Mouse (Mus musculus): ENCODE results near the gene Prrx1.

Prrx1 gene

DNA sequence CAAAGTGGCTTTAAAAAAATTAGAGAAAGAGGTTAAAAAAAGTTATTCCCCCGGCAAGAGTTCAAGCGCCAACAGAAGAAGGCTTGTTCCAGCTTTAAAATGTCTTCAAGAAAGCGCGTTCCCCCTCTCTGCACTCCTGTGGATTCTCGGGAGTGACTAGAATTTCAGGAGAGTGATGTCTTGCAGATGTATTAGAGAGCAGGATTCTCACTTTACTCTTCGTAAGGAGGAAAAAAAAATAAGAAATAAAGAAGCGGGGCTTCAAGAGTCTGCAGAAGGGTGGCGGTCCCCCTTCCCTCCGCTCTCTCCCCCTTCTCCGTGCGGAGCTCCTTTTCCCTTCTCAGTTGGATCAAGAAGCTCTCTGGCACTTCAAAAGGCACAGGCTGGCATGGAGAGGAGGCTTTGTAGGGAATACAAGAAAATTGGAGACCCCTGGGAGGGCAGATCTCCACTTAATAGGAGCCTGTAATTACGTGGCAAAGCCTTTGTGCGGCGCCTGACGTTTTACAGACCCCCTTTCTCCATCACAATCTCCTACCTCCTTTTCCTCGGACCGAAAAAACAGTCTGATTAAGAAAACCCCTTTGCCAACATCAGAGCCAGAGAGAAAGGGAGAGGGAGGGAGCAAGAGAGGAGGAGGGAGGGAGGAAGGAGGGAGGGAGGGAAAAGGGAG is at the start of gene Prrx1:
Gene Prrx1, minus strand, starts transcription at position 610 of the 673 bp plus-strand sequence.
- DNase-seq (ENCODE audit: low read depth, low spot score), result no peak

DNA sequence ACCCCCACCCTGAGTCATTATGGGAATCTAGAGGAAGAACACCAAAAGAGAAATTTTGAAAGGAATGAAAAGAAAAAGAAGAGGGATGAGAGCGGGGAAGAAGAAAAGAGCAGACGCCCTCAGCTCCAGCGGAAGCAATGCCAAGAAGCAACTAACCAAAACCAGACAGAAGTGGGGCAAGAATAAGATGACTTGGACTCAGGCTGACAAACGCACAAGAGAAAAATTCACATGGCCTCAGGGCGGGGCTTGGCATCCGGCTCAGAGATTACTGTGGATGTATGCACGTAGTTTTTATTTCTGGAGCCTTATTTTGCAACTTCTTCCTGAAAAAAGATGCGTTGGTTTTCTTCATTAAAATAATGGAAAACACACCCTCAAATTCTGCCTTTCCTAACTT is 48.7 kb upstream of the Prrx1 start:
- DNase-seq (ENCODE audit: low read depth, low spot score), result no peak

DNA sequence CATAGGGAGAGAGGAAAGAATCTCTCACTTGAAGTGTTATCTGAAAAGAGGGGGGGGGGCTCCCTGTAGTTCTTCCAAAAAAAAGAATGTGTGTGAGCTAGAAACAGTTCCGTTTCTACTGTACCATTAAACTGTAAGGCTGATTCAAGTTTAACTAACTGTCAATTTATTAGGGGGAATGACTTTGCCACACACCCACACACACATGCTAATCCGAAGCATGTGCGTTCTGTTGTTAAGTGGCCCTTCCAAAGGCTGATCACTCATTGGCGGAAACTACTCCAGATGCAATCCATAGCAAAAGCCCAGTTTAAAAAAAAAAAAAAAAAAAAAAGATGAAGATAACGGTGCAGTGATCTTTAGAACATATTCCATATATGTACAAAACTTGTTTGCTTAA is 47.9 kb upstream of the Prrx1 start:
- no peak for DNase-seq (ENCODE audit: low read depth, low spot score)

DNA sequence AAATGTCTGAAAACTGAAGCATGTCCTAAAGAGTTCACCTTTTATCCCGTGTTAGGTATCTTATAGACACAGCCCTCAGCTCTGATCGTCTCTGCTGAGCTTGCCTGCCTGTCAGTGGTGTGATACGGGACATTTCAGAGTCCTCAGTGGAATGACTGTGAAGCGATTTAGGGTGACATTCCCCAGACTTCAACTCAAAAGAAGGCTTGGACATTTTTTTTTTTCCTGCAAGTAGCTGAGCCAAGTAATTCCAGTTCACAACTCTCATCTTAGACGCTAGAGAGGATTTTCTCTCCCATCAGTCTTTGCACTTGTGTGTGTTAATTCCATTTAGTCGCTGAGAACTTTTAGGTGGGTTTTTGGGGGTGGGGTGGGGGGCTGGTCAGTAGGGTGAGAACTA is 47.3 kb upstream of the Prrx1 start:
- DNase-seq (ENCODE audit: low read depth, low spot score), result no peak

DNA sequence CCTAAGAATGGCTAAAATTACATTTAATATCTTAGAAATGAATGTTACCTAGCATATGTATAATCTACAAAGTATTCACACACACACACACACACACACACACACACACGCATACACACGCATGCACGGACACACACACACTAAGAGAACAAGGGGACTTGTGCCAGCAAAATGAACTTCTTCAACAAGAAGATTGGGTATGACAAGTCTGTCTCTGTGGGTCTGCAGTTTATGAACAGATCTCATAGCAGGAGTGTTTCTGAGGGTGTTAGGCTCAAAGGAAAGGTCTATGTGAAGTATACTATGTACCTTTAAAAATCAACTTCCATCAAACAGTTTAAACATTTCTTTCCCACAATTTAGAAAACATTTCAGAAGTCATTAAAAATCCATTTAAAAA is 46.0 kb upstream of the Prrx1 start:
- DNase-seq (ENCODE audit: low read depth, low spot score), result no peak

DNA sequence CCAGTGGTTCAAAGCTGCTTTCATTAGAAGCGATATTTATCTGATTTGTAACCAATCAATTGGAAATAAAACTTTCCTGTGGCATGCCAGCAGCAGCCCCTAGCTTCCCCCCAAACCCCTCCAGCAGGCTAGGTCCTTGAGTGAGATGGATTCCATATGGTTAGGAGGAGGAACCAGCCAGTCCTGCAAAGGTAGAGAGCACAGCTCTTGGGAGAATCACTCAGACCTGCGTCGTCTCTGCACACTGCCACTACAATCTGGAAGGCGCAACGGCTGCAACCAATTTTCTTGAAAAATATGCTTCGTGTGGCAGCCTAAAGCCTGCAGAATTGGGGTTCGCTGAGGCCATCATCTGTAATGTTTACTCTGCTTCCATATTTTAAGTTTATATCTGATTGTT is 44.7 kb upstream of the Prrx1 start:
- no peak for DNase-seq (ENCODE audit: low read depth, low spot score)

DNA sequence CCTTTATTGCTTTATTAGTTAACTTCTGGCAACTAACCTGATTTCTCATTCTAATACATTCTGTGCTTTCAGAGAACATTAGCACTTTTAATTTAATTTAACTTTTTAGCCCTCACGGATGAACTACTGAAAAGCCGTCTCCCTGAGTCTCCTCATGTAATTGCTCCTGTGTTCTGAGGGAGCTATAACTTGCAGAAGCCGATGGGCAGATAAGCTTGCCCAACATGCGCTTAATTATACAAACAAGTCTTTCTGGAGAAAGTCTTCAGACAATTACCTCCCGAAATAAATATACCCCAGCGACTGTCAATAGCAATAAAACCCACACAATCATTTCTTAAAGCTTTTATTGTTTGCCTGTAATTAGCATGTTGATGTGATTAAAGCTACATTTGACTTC is 44.2 kb upstream of the Prrx1 start:
- no peak for DNase-seq (ENCODE audit: low read depth, low spot score)

DNA sequence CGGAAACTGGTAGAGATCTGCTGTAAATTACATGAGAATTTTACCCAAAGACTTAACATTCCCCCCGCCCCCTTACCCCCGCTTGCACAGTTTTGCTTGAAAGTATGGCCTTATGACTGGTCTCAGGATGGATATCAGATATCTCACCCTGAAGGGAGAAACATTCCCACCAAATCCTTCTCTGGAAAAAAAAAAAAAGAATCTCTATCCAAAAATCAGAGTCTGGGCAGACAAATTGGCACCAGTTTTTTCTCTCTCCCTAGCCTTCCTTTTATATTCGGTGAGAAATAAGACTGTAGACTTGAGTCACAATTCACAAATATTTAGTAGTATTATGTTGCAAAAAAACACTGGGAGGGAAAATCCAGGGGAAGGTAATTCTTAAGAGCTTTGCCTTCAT is 42.7 kb upstream of the Prrx1 start:
- DNase-seq (ENCODE audit: low read depth, low spot score), result no peak

DNA sequence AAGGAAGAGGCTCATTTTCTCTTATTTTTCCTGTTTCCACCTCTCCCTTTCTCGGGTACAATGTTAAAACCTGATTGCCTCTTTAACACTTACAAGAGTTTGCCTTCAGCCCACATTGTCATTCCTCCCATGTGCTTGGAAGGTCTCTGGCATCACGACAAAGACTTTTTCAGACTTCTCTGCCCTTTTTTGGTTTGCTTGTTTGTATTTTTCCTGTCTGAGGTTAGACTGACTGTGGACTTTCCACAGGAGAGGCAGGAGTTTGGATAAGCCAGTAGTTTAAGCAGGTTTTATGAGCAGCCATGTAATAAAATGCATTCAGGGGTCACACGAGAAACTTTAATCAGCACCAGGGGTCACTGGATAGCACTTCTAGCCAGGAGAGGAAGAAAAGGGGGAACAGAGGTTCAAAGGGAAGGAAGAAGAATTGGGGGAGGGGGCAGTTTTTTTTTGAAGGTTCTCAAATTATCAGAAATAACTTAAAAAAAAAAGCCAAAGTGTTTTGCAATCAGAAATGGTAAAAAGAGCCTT is 42.2 kb upstream of the Prrx1 start:
- no peak for DNase-seq (ENCODE audit: low read depth, low spot score)

DNA sequence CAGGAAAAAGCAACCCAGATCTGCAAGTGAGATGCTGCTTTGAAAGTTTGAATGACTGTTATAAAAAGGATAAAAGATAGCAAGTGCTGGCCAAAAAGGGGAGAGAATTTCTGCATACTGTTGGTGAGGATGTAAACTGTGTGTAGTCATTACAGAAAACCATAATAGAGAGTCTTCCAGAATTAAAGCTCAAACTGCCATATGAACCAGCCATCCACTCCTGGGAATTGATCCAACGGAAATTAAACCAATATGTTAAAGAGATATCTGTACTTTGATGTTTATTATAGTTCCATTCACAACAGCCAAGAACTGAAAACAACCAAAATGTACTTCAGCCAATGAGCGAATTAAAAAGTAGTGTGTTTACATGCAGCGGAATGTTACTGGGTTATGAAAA is 37.5 kb upstream of the Prrx1 start:
- no peak for DNase-seq (ENCODE audit: low read depth, low spot score)

DNA sequence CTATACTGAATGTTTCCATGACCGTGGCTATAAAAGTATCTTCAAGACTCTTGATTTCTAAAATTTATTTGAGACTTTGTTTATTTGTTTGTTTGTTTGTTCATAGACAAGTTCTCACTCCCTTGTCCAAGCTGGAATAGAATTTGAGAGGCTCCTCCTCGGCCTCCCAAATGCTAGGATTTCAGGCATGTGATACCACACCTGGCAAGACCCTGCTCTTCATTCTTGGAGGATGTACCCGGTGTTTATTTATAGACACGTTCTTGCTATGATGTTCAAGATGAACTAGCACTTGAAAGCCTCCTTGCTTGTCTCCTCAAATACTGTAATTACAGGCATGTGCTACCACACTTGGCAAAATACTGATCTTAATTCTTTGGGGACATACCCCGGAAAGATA is 32.0 kb upstream of the Prrx1 start:
- no peak for DNase-seq (ENCODE audit: low read depth, low spot score)

DNA sequence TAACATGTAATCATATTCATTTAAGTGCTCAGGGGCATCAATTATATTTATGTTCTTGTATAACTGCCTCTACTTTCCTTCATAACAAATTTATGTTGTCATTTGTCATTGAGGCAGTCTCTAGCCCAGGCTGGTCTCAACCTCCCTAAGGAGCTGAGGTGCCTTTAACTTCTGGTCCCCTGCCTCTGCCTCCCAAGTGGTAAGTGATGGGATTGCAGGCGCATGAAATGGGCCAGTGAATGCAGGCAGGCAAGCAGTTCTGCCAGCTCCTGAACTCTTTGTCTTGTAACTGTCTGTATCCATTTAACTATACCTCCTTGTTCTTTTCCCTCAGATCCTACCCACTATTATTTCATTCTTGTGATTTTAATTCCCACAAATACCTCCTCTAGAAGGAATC is 31.4 kb upstream of the Prrx1 start:
- DNase-seq (ENCODE audit: low read depth, low spot score), result no peak

DNA sequence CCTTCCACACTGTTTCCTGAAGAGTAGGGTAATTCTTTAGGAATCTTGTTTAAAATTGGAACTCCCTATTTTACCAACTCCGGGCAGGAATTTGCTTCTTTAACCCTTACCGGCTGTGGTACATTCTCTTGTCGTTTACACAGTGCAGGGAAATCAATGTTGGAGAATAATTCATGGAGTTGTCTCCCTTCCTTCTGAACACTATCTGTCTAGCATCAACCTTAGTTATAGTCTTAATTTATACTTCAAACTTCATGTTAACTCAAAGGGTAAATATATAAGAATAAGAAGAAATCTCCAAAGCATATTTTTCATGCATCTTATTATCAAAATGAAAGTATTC is 25.7 kb upstream of the Prrx1 start:
- DNase-seq (ENCODE audit: low read depth, low spot score), result no peak

DNA sequence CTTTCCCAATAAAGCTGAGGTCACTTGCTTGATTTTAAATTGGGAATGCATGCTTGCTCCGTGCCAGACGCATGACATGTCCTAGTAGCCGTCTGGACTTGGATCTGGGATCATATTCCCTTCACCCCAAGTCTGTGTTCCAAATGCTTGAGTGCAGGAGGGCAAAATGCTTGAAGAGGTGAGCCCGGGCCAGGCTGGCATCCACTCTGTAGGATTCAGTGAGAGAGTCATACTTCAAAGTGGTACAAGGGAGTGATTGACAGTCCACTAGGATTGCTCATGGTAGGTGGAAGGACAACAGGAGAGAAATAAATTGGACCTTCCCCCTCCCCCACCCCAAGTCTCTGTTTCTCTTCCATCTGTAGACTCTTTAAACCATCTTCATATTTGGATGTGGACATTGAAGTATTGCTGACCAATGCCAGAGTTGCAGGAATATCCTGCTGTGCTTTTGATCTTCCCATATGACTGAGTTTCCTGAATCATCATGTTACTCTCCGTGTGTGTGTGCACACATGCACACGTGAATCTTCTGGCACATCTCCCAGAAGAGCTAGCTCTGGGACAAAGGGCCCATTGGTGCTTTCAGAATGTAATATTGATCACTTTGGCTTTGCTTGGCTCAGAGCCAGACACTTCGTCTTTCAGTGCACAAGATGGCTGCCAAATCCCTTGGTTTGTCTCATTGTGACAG is 25.2 kb upstream of the Prrx1 start:
- DNase-seq (ENCODE audit: low read depth, low spot score), result no peak

DNA sequence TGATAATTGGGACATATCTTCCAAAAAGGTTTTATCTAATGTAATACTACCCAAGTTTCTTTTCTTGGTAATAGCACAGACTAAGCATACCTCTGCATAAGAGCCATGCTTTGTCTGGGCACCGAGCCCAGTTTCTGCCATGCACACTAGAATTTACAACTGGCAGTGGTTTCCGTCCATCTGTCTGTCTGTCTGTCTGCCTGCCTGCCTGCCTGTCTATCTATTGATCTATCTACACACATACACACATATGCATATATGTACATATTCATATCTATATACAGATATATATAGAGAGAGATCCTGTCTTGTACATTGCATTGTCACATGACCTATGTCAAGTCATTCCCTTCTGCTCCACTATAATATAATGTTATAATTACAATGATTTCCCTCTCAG is 24.3 kb upstream of the Prrx1 start:
- no peak for DNase-seq (ENCODE audit: low read depth, low spot score)

DNA sequence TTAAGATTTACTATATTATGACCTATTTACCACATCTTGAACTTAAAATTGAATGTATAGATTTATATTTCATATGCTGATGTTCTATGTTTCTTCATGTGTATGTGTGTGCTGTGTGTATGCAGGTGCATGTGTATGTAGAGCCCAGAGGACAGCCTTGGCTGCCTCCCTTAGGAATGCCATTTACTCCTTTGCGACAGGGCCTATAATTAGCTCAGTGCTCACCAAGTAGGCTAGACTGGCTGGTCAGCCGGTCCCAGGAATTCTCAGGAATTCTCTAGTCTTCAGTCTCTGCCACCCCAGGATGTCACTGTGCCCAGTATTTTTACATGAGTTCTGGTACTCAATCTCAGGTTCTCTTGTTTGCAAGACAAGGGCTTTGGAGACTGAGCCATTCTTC is 13.8 kb upstream of the Prrx1 start:
- DNase-seq (ENCODE audit: low read depth, low spot score), result no peak

DNA sequence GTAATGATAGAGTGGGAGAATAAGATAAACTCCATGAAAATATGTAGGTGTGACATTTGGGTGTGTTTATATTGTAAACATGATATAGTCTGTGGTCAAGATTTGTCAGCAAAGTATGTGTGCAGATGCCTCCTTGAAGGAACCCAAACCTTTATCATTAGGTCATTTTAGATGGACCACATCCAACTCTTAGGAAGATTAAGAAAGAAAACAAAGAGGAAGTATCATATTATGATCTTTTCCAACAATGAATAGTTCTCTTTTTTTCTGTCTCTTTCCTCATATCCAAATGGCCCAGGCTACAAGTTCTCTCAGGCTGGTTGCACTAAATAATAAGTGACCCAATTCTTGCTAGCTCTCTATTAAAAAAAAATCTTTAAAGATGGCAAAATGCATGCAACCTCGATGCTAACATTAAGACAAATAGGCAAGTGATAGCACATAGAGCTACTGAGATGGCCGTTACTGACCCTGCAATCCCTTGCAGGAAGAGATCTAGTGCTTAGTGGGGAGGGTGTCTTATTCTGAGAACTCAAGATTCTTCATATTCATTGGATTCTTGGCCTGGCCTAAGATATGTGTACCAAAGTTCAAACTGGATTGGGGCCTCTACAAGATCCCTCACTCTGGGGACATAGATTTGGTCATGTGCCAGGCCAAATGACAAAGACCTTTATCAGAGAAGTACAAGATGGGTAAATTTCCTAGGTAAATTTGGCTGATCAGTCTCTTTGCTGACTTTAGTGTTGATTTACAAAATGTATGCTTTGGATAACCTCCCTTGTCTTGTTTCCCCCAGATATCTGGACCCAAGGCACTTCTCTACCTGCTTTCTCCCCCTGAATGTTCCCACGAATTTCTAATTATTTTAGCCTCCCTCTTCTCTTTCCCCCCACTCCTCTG is 6.4 kb upstream of the Prrx1 start:
- DNase-seq (ENCODE audit: low read depth, low spot score), result no peak

DNA sequence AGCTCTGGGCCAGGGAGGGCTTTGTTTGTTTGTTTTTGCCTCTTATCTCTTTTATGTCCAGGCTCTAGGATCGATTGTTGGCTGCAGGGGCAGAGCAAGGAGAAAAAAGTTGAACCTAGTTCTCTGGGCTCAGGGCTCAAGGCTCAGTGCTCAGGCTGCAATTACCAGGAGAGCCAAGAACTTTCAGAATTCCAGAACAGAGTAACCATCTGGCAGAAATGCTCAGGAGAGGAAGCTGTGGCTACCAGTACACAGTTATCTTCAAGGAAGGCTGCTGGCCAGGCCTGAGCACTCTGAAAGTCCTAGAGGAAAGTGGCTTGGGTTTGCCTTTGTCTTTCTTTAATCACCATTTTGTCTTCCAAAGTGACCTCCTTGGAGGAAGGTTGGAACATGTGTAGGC is 3.4 kb upstream of the Prrx1 start:
- no peak for DNase-seq (ENCODE audit: low read depth, low spot score)

DNA sequence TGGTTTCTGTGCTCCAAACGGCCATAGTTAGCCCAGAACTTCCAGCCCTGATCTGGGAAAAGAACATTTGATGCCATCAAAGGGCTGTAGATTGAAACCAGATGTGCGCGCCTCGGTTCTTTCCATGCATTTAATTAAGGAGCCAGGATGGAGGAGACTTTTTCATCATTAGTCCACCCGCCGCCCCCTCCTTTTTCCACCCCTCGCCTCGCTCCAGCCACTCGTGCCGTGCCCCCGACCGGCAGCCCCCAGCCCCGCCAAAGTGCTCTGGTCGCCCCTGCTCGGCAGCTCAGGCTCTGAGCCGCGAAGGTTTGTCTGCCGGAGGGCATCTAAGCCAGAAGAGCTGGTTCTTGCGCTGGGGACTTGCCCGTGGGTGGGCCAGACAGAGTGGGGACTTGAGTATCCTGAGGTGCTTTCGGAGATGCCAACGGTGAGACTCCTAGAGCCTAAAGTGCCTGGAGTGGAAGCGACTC is 1.4 kb upstream of the Prrx1 start:
- DNase-seq (ENCODE audit: low read depth, low spot score), result no peak

DNA sequence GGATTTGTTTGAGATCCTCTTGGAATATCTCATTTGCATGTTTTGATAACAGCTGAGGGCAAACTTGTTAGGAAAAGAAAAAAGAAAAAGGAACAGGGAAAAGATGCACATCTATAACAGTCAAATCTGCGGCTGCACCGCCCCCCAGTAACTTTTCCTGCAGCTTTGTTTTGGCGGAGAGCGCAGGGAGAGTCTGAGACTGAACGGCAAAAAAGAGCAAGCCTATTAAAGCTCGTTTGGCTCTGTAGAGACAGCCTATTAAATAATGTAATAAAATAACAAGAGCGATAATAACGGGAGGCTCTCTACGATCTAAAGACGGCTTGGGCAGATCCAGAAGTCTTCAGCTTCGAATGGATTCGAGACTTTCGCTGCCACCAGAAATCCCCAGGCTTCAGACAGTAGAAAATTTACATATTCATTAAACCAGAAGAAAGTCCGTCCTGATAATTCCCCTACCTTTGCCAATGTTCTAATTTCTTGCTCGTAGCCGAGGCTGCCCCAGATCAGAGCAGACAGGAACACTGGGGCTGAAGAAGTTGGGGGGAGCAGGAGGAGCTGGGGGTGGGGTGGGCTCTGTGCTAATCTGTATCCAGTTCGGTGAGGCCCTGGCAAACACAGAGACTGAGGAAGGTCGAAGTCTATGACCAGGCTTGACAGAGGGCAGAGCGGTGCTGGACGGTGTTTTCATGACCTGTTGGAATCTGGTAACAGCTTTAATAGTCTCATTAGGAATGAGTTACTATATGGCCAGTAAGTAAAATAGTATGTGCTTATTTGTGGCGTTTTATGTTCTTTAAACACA is 613 bp upstream of the Prrx1 start:
- no peak for DNase-seq (ENCODE audit: low read depth, low spot score)
